Mouse (Mus musculus): ENCODE measurements around the gene Olfr1224-ps1. TPM values are rescaled to one million over a fixed set of nuclear protein-coding genes. Genes with fewer than 3 reads are reported as not detected.
"Not testable (repeated sequence)": the region's sequence is repeated elsewhere in the genome, so short reads cannot be mapped to it uniquely, and the experiment has no call there.

Gene Olfr1224-ps1
- polyA plus RNA-seq (2015; fragmentation: Nextera tagmentation; extraction: Ambion mirVana) = not detected in 2 replicates

GRCm38 (mm10) chr2:89163991-89164390 is at the start of gene Olfr1224-ps1:
Olfr1224-ps1 (minus strand) TSS chr2:89164091.
- not testable (repeated sequence) for H3K4me2 ChIP-seq (replicated peaks; ENCODE audit: low read depth); H3K27ac ChIP-seq (replicated peaks); H3K4me1 ChIP-seq (replicated peaks; ENCODE audit: control insufficient read depth, insufficient read depth); DNase-seq (ENCODE audit: low spot score); H3K36me3 ChIP-seq (ENCODE audit: control insufficient read depth, insufficient read depth, low read length); H3K27me3 ChIP-seq (ENCODE audit: control insufficient read depth, insufficient read depth, low read length); H3K9me3 ChIP-seq (ENCODE audit: control insufficient read depth, low read length); ATAC-seq (ENCODE audit: low FRiP score, low TSS enrichment); H3K4me3 ChIP-seq (ENCODE audit: low read depth, low read length); H3K9ac ChIP-seq (ENCODE audit: low read length)
- WGBS = 92% methylated on average over 8 of the region's 8 CpGs

- DNase-seq (ENCODE audit: low spot score) (no peak), ATAC-seq (ENCODE audit: low FRiP score, low TSS enrichment) (no peak)
- Histone ChIP-seq H3K4me1 (replicated peaks; ENCODE audit: control insufficient read depth, insufficient read depth) (no peaks in the 10 kb centered on the region), H3K36me3 (ENCODE audit: control insufficient read depth, insufficient read depth, low read length) (no peaks in the 10 kb centered on the region), H3K9ac (ENCODE audit: low read length) (no peak within 1 kb of the TSS), H3K4me2 (replicated peaks; ENCODE audit: low read depth) (no peak within 1 kb of the TSS), H3K9me3 (ENCODE audit: control insufficient read depth, low read length) (no peaks in the 10 kb centered on the region), H3K27me3 (ENCODE audit: control insufficient read depth, insufficient read depth, low read length) (no peaks in the 10 kb centered on the region), H3K27ac (replicated peaks) (no peak within 1 kb of the TSS), H3K4me3 (ENCODE audit: low read depth, low read length) (no peak within 1 kb of the TSS)
- WGBS = 55% methylated on average over 2 of the region's 2 CpGs
- TF ChIP-seq EP300 (optimal IDR thresholded peaks at IDR 0.05) (no peak), CTCF (IDR thresholded peaks at IDR 0.05; ENCODE audit: low read depth) (no peak)
These were observed 36.1 kb upstream of the Olfr1224-ps1 start, which contains the start of gene Olfr1226 for GRCm38 (mm10) chr2:89199948-89200347. Olfr1226 (minus strand) TSS chr2:89200048.

GRCm38 (mm10) chr2:89196325-89196982 is 32.6 kb upstream of the Olfr1224-ps1 start:
- TF ChIP-seq EP300 (optimal IDR thresholded peaks at IDR 0.05) = no peak
- no peak for TF ChIP-seq CTCF (IDR thresholded peaks at IDR 0.05; ENCODE audit: low read depth)
- no peaks in the 10 kb centered on the region for H3K27me3 ChIP-seq (ENCODE audit: control insufficient read depth, insufficient read depth, low read length)
- no peak overlapping the region for H3K27ac ChIP-seq (replicated peaks)
- DNase-seq (ENCODE audit: low spot score) = no peak
- no peaks in the 10 kb centered on the region for H3K4me1 ChIP-seq (replicated peaks; ENCODE audit: control insufficient read depth, insufficient read depth)
- H3K9ac ChIP-seq (ENCODE audit: low read length) = no peak overlapping the region
- 73% methylated on average over 3 of the region's 3 CpGs for WGBS
- H3K9me3 ChIP-seq (ENCODE audit: control insufficient read depth, low read length) = no peaks in the 10 kb centered on the region
- no peak overlapping the region for H3K4me2 ChIP-seq (replicated peaks; ENCODE audit: low read depth)
- H3K36me3 ChIP-seq (ENCODE audit: control insufficient read depth, insufficient read depth, low read length) = no peaks in the 10 kb centered on the region
- no peak overlapping the region for H3K4me3 ChIP-seq (ENCODE audit: low read depth, low read length)
- ATAC-seq (ENCODE audit: low FRiP score, low TSS enrichment) = no peak

GRCm38 (mm10) chr2:89174569-89174968 is 10.7 kb upstream of the Olfr1224-ps1 start, which contains the start of gene Olfr1225:
Olfr1225 (minus strand) TSS chr2:89174669.
- TF ChIP-seq EP300 (optimal IDR thresholded peaks at IDR 0.05) (no peak), CTCF (IDR thresholded peaks at IDR 0.05; ENCODE audit: low read depth) (no peak)
- Histone ChIP-seq H3K9ac (ENCODE audit: low read length) (no peak within 1 kb of the TSS), H3K36me3 (ENCODE audit: control insufficient read depth, insufficient read depth, low read length) (no peaks in the 10 kb centered on the region), H3K4me2 (replicated peaks; ENCODE audit: low read depth) (no peak within 1 kb of the TSS), H3K9me3 (ENCODE audit: control insufficient read depth, low read length) (no peaks in the 10 kb centered on the region), H3K27me3 (ENCODE audit: control insufficient read depth, insufficient read depth, low read length) (no peaks in the 10 kb centered on the region), H3K4me1 (replicated peaks; ENCODE audit: control insufficient read depth, insufficient read depth) (no peaks in the 10 kb centered on the region), H3K4me3 (ENCODE audit: low read depth, low read length) (no peak within 1 kb of the TSS), H3K27ac (replicated peaks) (no peak within 1 kb of the TSS)
- no peak for ATAC-seq (ENCODE audit: low FRiP score, low TSS enrichment)
- WGBS = 88% methylated on average over 1 of the region's 1 CpGs
- no peak for DNase-seq (ENCODE audit: low spot score)

- H3K4me1 ChIP-seq (replicated peaks; ENCODE audit: control insufficient read depth, insufficient read depth); H3K9me3 ChIP-seq (ENCODE audit: control insufficient read depth, low read length); H3K4me3 ChIP-seq (ENCODE audit: low read depth, low read length); H3K4me2 ChIP-seq (replicated peaks; ENCODE audit: low read depth); H3K36me3 ChIP-seq (ENCODE audit: control insufficient read depth, insufficient read depth, low read length); ATAC-seq (ENCODE audit: low FRiP score, low TSS enrichment); H3K27me3 ChIP-seq (ENCODE audit: control insufficient read depth, insufficient read depth, low read length); DNase-seq (ENCODE audit: low spot score); H3K9ac ChIP-seq (ENCODE audit: low read length); H3K27ac ChIP-seq (replicated peaks): not testable (repeated sequence)
- WGBS = 83% methylated on average over 4 of the region's 4 CpGs
These were observed 820 bp upstream of the Olfr1224-ps1 start for GRCm38 (mm10) chr2:89164711-89165110.

- no peaks in the 10 kb centered on the region for H3K4me1 ChIP-seq (replicated peaks; ENCODE audit: control insufficient read depth, insufficient read depth)
- no peak within 1 kb of the TSS for H3K9ac ChIP-seq (ENCODE audit: low read length)
- no peaks in the 10 kb centered on the region for H3K9me3 ChIP-seq (ENCODE audit: control insufficient read depth, low read length)
- no peak within 1 kb of the TSS for H3K4me3 ChIP-seq (ENCODE audit: low read depth, low read length)
- no peak within 1 kb of the TSS for H3K4me2 ChIP-seq (replicated peaks; ENCODE audit: low read depth)
- ATAC-seq (ENCODE audit: low FRiP score, low TSS enrichment) (no peak), DNase-seq (ENCODE audit: low spot score) (no peak)
- WGBS = 54% methylated on average over 1 of the region's 1 CpGs
- H3K27ac ChIP-seq (replicated peaks) = no peak within 1 kb of the TSS
- no peak for TF ChIP-seq CTCF (IDR thresholded peaks at IDR 0.05; ENCODE audit: low read depth)
- no peak for TF ChIP-seq EP300 (optimal IDR thresholded peaks at IDR 0.05)
- no peaks in the 10 kb centered on the region for H3K27me3 ChIP-seq (ENCODE audit: control insufficient read depth, insufficient read depth, low read length)
- H3K36me3 ChIP-seq (ENCODE audit: control insufficient read depth, insufficient read depth, low read length) = no peaks in the 10 kb centered on the region
These were observed 12.4 kb downstream of the Olfr1224-ps1 start, which contains the start of gene Olfr1223 for GRCm38 (mm10) chr2:89151460-89151859. Olfr1223 (minus strand) TSS chr2:89151560.
